Mouse (Mus musculus) heart, postnatal 0 days (tissue): ENCODE data around the gene Ccnd3. TPM values are rescaled to one million over a fixed set of nuclear protein-coding genes. Genes with fewer than 3 reads are reported as not detected.
"Not testable (repeated sequence)": the region's sequence is repeated elsewhere in the genome, so short reads cannot be mapped to it uniquely, and the experiment has no call there.

Experiments
- ATAC-seq: fragments of 200-750 bp; cut with Nextera tagmentation; 2 replicates; pipeline ENCODE4 v1.8.0; 2017; ENCODE audit warnings: low read depth, moderate number of reproducible peaks, moderate library complexity; ENCODE audit not compliant: insufficient read depth
- DNase-seq: peaks from one replicate; pipeline ENCODE4 v3.0.0-alpha.2; 2016; ENCODE audit warnings: low spot score
- H3K27ac ChIP-seq: fragments of 300-500 bp; sonication (generic); 2 replicates; pipeline ENCODE4 v1.5.1; 2014; ENCODE audit warnings: low read depth, mild to moderate bottlenecking
- H3K27me3 ChIP-seq: fragments of 300-500 bp; sonication (generic); 2 replicates; pipeline ENCODE4 v1.6.1; 2014; ENCODE audit warnings: low read length, mixed read lengths; ENCODE audit not compliant: control insufficient read depth, insufficient read depth
- H3K36me3 ChIP-seq: fragments of 300-500 bp; sonication (generic); replicated peaks from 2 replicates; pipeline ENCODE4 v1.6.1; 2014; ENCODE audit warnings: low read length, mixed read lengths; ENCODE audit not compliant: control insufficient read depth, insufficient read depth
- H3K4me1 ChIP-seq: fragments of 300-500 bp; sonication (generic); 2 replicates; pipeline ENCODE4 v1.6.1; 2014; ENCODE audit warnings: antibody characterized with exemption; ENCODE audit not compliant: control insufficient read depth, insufficient read depth
- H3K4me2 ChIP-seq: fragments of 300-500 bp; sonication (generic); 2 replicates; pipeline ENCODE4 v1.6.1; 2014; ENCODE audit warnings: low read depth, mild to moderate bottlenecking, low read length, moderate library complexity
- H3K4me3 ChIP-seq: fragments of 300-500 bp; sonication (generic); 2 replicates; pipeline ENCODE4 v1.5.1; 2014; ENCODE audit warnings: low read depth, low read length
- H3K9ac ChIP-seq: fragments of 300-500 bp; sonication (generic); replicated peaks from 2 replicates; pipeline ENCODE4 v1.6.1; 2014; ENCODE audit warnings: low read depth, low read length, mixed read lengths
- H3K9me3 ChIP-seq: fragments of 300-500 bp; sonication (generic); replicated peaks from 2 replicates; pipeline ENCODE4 v1.6.1; 2016; ENCODE audit warnings: low read length; ENCODE audit not compliant: control insufficient read depth
- CTCF ChIP-seq: IDR thresholded peaks from 2 replicates; pipeline ENCODE4 v1.5.1; 2016; ENCODE audit warnings: antibody characterized with exemption, control low read depth, low read depth
- EP300 ChIP-seq: IDR thresholded peaks from 2 replicates; pipeline ENCODE4 v1.6.1; 2016; ENCODE audit warnings: antibody characterized with exemption, low read depth
- WGBS: fragments of 180-500 bp; shearing (Covaris S2); extraction: QIAGEN DNeasy Blood & Tissue Kit; methylation state at CpG from one replicate; pipeline ENCODE4 v1.1.7; 2014; 5-methylcytosine and 5-hydroxymethylcytosine counted together
- polyA plus RNA-seq: library from polyadenylated mRNA; unstranded; fragments of >200 nt; fragmentation: Nextera tagmentation; extraction: Ambion mirVana; gene quantifications from 2 replicates; pipeline ENCODE4 v1.2.1, GENCODE M21; 2015
- total RNA-seq: library from RNA; depleted of rRNA; stranded (reverse); fragments of >200 nt; gene quantifications from 2 replicates; pipeline ENCODE4 v1.2.3, GENCODE M21; 2014; ENCODE audit warnings: low replicate concordance

Gene Ccnd3
- total and polyA plus RNA-seq, 2 experiments from 2014 or later = 180 to 231 TPM

DNA sequence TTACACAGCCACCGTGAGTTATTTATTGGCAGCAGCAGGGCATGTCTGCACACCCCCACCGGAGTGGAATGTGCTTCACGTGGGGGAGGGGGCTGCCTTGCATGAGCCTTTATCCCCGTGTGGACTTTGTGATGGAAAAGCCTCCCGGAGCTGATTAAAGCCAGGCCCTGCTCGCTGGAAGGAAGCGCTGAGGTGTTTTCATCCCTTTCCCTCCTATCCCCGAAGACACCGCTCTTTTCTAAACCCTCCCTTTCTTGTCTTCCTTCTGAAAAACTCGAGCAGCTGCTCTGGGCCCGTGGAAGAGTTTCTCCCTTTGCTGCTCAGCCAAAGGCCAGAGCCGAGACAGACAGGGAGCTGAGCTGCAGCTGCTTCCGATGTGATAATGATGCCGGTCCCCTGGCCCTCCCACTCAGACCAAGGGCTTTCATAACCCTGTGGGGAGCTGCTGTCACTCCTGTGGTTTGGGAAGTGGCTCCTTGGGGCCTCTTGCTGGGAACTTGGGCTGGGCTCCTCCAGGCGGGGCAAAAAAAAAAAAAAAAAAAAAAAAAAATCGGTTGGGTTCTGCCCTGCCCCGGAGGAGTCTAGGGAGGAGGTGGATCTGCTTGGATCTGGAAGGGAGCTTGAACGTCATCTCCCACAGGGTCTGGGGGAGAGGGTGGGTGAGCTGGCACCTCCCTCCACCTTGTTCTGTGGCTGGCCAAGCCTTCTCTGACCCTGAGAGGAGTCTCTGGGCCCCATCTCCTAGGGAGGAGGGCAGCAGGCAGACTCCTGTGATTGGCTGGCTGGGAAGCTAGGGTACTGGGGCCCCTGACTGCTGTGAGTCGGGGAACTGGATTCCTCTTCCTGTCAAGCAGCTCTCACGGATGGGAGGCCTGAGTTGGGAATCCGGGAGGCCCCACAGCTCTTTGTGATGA, 90.7 kb downstream of the Ccnd3 start:
- Histone ChIP-seq H3K27me3 (no peaks in the 10 kb centered on the region), H3K4me2 (peak overlapping the region; percentile 92), H3K4me1 (peaks cover 33% of the 10 kb centered on the region), H3K36me3 (peaks cover 30% of the 10 kb centered on the region), H3K9me3 (no peaks in the 10 kb centered on the region), H3K27ac (peak overlapping the region; percentile 94), H3K9ac (peak overlapping the region; percentile 85), H3K4me3 (peak overlapping the region; percentile 72)
- WGBS = 2% methylated on average over 20 of the region's 21 CpGs
- ATAC-seq (peak; percentile 8), DNase-seq (peak; percentile 69)
- TF ChIP-seq CTCF (no peak), EP300 (0 out of 2 replicates have a peak, but pooled peaks have one; percentile 35)

DNA sequence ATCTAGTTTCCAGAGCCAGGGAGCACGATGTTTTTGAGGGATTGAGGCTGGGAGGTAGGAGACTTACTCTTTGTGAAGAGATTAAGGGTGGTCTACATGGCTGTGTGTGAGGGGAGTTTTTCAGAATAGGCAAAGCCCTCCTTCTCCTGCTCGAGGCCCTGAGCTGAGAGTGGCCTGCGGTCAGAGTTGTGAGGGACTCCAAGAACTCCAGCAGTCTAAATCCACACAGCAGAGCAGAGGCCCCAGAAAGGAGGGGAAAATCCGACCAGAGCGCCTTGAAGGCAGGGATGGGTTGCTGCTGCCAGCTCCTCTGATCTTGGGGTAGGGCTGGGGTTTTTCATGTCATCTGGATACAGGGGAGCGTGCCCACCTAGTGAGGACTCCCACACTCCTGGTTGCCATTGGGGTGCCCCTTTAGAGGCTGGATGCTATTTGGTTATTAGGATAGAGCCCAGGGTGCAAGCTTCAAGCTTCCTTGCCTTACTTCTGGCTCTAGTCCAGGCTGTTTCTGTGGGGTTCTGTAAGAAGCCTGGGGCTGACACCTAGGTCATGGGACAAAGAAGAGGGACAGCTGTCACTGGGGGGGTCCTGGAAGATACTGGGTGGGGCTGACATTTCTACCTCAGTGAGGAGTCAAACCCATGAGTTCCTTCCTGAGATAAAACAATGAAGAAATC, 91.4 kb downstream of the Ccnd3 start:
- ATAC-seq (no peak), DNase-seq (peak; percentile 23)
- H3K4me2 ChIP-seq = peak overlapping the region; percentile 92
- TF ChIP-seq EP300 = no peak
- no peak for TF ChIP-seq CTCF
- peak overlapping the region; percentile 94 for H3K27ac ChIP-seq
- peaks cover 33% of the 10 kb centered on the region for H3K4me1 ChIP-seq
- peaks cover 38% of the 10 kb centered on the region for H3K36me3 ChIP-seq
- peak overlapping the region; percentile 72 for H3K4me3 ChIP-seq
- peak overlapping the region; percentile 85 for H3K9ac ChIP-seq
- WGBS = 26% methylated on average over 6 of the region's 6 CpGs
- H3K27me3 ChIP-seq = no peaks in the 10 kb centered on the region
- H3K9me3 ChIP-seq = no peaks in the 10 kb centered on the region

DNA sequence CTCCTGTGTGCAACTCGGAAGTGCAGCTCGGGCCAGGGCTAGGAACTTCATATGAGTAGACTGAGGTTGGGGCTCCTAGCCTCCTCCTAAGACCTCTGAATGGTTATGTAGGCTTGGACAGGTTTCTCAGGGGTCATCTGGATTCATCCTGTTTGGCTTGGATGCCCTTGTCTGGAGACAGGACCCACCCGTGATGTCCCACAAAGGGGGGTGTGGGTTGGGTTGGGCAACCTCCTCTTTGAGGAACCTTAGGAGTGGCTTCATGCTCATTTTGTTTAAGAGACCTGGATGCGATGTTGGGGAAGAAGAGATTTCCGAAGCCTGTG, 92.0 kb downstream of the Ccnd3 start:
- WGBS = 43% methylated on average over 5 of the region's 5 CpGs
- TF ChIP-seq EP300 (no peak), CTCF (no peak)
- Histone ChIP-seq H3K4me2 (peak overlapping the region; percentile 92), H3K36me3 (peaks cover 43% of the 10 kb centered on the region), H3K9me3 (no peaks in the 10 kb centered on the region), H3K9ac (peak overlapping the region; percentile 85; the same call in 1 of the 2 replicates), H3K27me3 (no peaks in the 10 kb centered on the region), H3K27ac (peak overlapping the region; percentile 94), H3K4me1 (peaks cover 33% of the 10 kb centered on the region), H3K4me3 (peak overlapping the region; percentile 72; the same call in 1 of the 2 replicates)
- ATAC-seq (no peak), DNase-seq (no peak)

DNA sequence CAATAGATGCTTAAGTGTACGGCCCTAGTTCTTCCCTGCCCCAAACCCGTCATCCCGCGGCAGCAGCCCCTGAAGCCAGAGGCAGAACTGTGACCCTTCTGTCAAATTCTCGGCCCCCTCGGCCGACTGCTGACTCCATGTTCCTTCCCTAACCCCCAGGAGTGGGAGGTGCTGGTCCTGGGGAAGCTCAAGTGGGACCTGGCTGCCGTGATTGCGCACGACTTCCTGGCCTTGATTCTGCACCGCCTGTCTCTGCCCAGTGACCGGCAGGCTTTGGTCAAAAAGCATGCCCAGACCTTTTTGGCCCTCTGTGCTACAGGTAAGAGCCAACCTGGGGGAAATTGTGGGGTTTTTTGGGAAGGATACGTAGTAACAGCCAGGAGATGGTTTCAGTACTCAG, 92.4 kb downstream of the Ccnd3 start:
- Histone ChIP-seq H3K27ac (peak overlapping the region; percentile 94), H3K27me3 (no peaks in the 10 kb centered on the region), H3K36me3 (peaks cover 48% of the 10 kb centered on the region), H3K4me1 (peaks cover 33% of the 10 kb centered on the region), H3K4me2 (peak overlapping the region; percentile 92), H3K9me3 (no peaks in the 10 kb centered on the region), H3K4me3 (peak overlapping the region; percentile 72; the same call in 1 of the 2 replicates), H3K9ac (peak overlapping the region; percentile 85; the same call in 1 of the 2 replicates)
- no peak for ATAC-seq
- WGBS = 35% methylated on average over 13 of the region's 13 CpGs
- no peak for DNase-seq
- TF ChIP-seq EP300 (no peak), CTCF (no peak)

DNA sequence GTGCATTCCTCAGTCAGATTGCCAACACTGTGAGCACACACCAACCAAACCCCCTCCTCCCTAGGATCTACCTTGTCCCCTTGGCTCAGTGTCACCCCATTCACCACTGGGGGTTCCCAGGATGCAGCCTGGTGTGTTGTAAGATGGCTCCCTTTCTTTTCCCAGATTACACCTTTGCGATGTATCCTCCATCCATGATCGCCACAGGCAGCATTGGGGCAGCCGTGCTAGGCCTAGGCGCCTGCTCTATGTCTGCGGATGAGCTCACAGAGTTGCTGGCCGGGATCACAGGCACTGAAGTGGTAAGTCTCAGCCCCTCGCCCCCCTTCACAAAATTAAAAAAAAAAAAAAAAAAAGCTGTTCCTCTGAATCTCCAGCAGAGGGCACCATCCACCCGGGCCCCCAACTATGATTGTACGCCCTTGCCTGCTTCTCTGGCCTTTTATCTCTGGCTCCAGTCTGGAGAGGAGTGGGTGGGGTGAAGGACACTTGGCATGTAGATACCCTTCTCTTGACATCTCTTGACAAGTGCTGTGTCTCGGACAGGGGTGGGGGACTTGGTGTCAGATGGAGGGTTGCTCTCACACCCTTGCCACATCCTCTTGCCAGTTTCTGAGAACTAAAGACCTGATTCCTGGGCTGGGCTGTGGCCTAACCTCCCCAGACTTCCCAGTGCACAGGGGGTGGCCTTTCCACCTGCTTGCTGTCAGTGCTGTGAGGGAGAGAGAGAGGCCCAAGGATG, 93.2 kb downstream of the Ccnd3 start:
- peak; percentile 76 for DNase-seq
- Histone ChIP-seq H3K4me1 (peaks cover 27% of the 10 kb centered on the region), H3K27me3 (no peaks in the 10 kb centered on the region), H3K36me3 (peaks cover 55% of the 10 kb centered on the region), H3K9me3 (no peaks in the 10 kb centered on the region), H3K27ac (peak overlapping the region; percentile 94), H3K4me2 (peak overlapping the region; percentile 92), H3K4me3 (no peak overlapping the region), H3K9ac (peak overlapping the region; percentile 85; the same call in 1 of the 2 replicates)
- TF ChIP-seq CTCF (peak; percentile 68), EP300 (peak; percentile 40; the same call in 1 of the 2 replicates)
- WGBS = 14% methylated on average over 10 of the region's 10 CpGs
- ATAC-seq = peak; percentile 7; the same call in 1 of the 2 replicates

DNA sequence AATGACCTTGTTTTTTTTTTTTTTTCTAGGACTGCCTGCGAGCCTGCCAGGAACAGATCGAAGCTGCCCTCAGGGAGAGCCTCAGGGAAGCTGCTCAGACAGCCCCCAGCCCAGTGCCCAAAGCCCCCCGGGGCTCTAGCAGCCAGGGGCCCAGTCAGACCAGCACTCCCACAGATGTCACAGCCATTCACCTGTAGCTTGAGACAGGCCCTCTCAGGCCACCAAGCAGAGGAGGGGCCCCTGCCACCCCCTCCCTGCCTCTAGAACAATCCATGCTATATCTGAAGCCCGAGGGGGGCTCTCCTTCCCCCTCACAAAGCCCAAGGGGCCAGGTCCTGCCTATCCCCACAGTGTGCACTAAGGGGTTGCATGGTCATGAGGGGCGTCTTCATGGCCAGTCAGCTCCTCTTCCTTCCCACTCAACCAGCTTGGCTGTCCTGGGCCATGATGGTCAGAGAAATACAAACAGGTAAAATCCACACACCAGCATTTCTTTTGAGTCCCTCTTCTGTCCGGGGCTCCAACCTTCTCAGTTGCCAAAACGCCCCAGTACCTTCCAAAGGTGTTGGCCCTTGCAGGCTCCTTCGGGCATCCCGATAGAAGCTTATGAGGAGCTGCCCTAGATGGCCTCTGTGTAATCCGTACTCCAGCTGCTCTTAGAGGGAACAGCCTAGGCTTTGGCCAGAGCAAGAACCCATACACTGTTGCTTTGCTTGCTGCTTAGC, 93.9 kb downstream of the Ccnd3 start:
- not testable (repeated sequence) for H3K4me2 ChIP-seq, ATAC-seq, H3K27me3 ChIP-seq, H3K4me3 ChIP-seq, DNase-seq, H3K9me3 ChIP-seq, H3K9ac ChIP-seq
- Histone ChIP-seq H3K27ac (peak overlapping the region; percentile 78), H3K36me3 (peaks cover 59% of the 10 kb centered on the region), H3K4me1 (peaks cover 27% of the 10 kb centered on the region)
- WGBS = 70% methylated on average over 10 of the region's 10 CpGs
